Mouse (Mus musculus) MEL (cell line): ENCODE measurements around the gene Vamp2. TPM values are rescaled to one million over a fixed set of nuclear protein-coding genes. Genes with fewer than 3 reads are reported as not detected.

ENCODE experiments used
- DNase-seq: peaks from one replicate; pipeline ENCODE4 v3.0.0; 2011; ENCODE audit warnings: low read depth, low spot score
- H3K27ac ChIP-seq: 2 replicates; pipeline ENCODE4 v1.5.1; 2012; ENCODE audit warnings: low read depth, mild to moderate bottlenecking, control low read depth, low read length, moderate library complexity; ENCODE audit not compliant: control insufficient read depth
- H3K27me3 ChIP-seq, 2 experiments: fragments of 150-350 bp in 1 of 2; sonication (generic) in 1 of 2; 2 replicates each; pipeline ENCODE4 v1.6.1; 2012; ENCODE audit warnings: low read length in 2 of 2, mild to moderate bottlenecking in 2 of 2, improper control_type of control experiment in 1 of 2, moderate library complexity in 1 of 2; ENCODE audit not compliant: insufficient read depth in 2 of 2, control insufficient read depth in 1 of 2
- H3K36me3 ChIP-seq, 2 experiments: 2 replicates each; pipeline ENCODE4 v1.6.1; 2012 to 2014; ENCODE audit warnings: low read length in 2 of 2, improper control_type of control experiment in 1 of 2, inconsistent platforms in 1 of 2, mild to moderate bottlenecking in 1 of 2; ENCODE audit not compliant: insufficient read depth in 2 of 2, control insufficient read depth in 1 of 2
- H3K4me1 ChIP-seq, 2 experiments: fragments of 150-350 bp in 1 of 2; sonication (generic) in 1 of 2; 2 replicates each; pipeline ENCODE4 v1.6.1; 2012; ENCODE audit warnings: low read length in 2 of 2, improper control_type of control experiment in 1 of 2, mild to moderate bottlenecking in 1 of 2; ENCODE audit not compliant: insufficient read depth in 2 of 2, control insufficient read depth in 1 of 2
- H3K4me3 ChIP-seq, 2 experiments: fragments of 150-350 bp in 1 of 2; sonication (generic) in 1 of 2; 2 replicates each; pipeline ENCODE4 v1.5.1; 2012; ENCODE audit warnings: low read depth in 2 of 2, low read length in 2 of 2, mild to moderate bottlenecking in 2 of 2, moderate library complexity in 2 of 2, control low read depth in 1 of 2, improper control_type of control experiment in 1 of 2; ENCODE audit not compliant: control insufficient read depth in 1 of 2, insufficient read depth in 1 of 2
- H3K79me2 ChIP-seq: 2 replicates; pipeline ENCODE4 v1.6.1; 2012; ENCODE audit warnings: mild to moderate bottlenecking, low read length, moderate library complexity; ENCODE audit not compliant: control insufficient read depth, poor library complexity, insufficient read depth
- H3K9ac ChIP-seq: 2 replicates; pipeline ENCODE4 v1.6.1; 2012; ENCODE audit warnings: low read depth, mild to moderate bottlenecking, control low read depth, low read length, moderate library complexity; ENCODE audit not compliant: control insufficient read depth, poor library complexity, severe bottlenecking
- H3K9me3 ChIP-seq: fragments of 150-350 bp; sonication (generic); replicated peaks from 2 replicates; pipeline ENCODE4 v1.6.1; 2012; ENCODE audit warnings: mild to moderate bottlenecking, low read length, improper control_type of control experiment, moderate library complexity; ENCODE audit not compliant: insufficient read depth
- BHLHE40 ChIP-seq: IDR thresholded peaks from 2 replicates; pipeline ENCODE4 v1.6.1; 2012; ENCODE audit warnings: low read depth, mild to moderate bottlenecking, inconsistent platforms, low read length, improper control_type of control experiment, borderline replicate concordance
- CHD1 ChIP-seq: IDR thresholded peaks from 2 replicates; pipeline ENCODE4 v1.6.1; 2012; ENCODE audit warnings: low read depth, mild to moderate bottlenecking, inconsistent platforms, low read length, improper control_type of control experiment
- CTCF ChIP-seq, 3 experiments: IDR thresholded peaks in 2 of 3; conservative IDR thresholded peaks in 1 of 3; 2 replicates each; pipeline ENCODE4 v1.5.1; 2011 to 2012; ENCODE audit warnings: low read length in 3 of 3, low read depth in 2 of 3, mild to moderate bottlenecking in 2 of 3, improper control_type of control experiment in 1 of 3, inconsistent platforms in 1 of 3, mixed read lengths in 1 of 3, moderate library complexity in 1 of 3; ENCODE audit not compliant: control insufficient read depth in 1 of 3, insufficient read depth in 1 of 3, poor library complexity in 1 of 3, severe bottlenecking in 1 of 3
- E2F4 ChIP-seq: IDR thresholded peaks from 2 replicates; pipeline ENCODE4 v1.6.1; 2011; ENCODE audit warnings: low read depth, low read length, improper control_type of control experiment, borderline replicate concordance
- ELF1 ChIP-seq: IDR thresholded peaks from 2 replicates; pipeline ENCODE4 v1.6.1; 2014; ENCODE audit warnings: low read depth, mild to moderate bottlenecking, inconsistent platforms, low read length, improper control_type of control experiment, moderate library complexity
- ETS1 ChIP-seq: IDR thresholded peaks from 2 replicates; pipeline ENCODE4 v1.6.1; 2012; ENCODE audit warnings: low read depth, mild to moderate bottlenecking, inconsistent platforms, low read length, improper control_type of control experiment, moderate library complexity
- HCFC1 ChIP-seq: IDR thresholded peaks from 2 replicates; pipeline ENCODE4 v1.6.1; 2012; ENCODE audit warnings: low read depth, mild to moderate bottlenecking, inconsistent platforms, low read length, improper control_type of control experiment, moderate library complexity
- KAT2A ChIP-seq: conservative IDR thresholded peaks from 2 replicates; pipeline ENCODE4 v1.6.1; 2012; ENCODE audit warnings: low read depth, low read length, improper control_type of control experiment, inconsistent platforms
- MAFK ChIP-seq: IDR thresholded peaks from 2 replicates; pipeline ENCODE4 v1.6.1; 2011; ENCODE audit warnings: low read depth, mild to moderate bottlenecking, low read length, improper control_type of control experiment, borderline replicate concordance
- MAX ChIP-seq: IDR thresholded peaks from 2 replicates; pipeline ENCODE4 v1.6.1; 2011; ENCODE audit warnings: low read length, improper control_type of control experiment
- MAZ ChIP-seq: IDR thresholded peaks from 2 replicates; pipeline ENCODE4 v1.6.1; 2012; ENCODE audit warnings: low read depth, mild to moderate bottlenecking, inconsistent platforms, low read length, improper control_type of control experiment
- MXI1 ChIP-seq: IDR thresholded peaks from 2 replicates; pipeline ENCODE4 v1.6.1; 2011; ENCODE audit warnings: mild to moderate bottlenecking, low read depth, low read length, improper control_type of control experiment
- RAD21 ChIP-seq: IDR thresholded peaks from 2 replicates; pipeline ENCODE4 v1.6.1; 2011; ENCODE audit warnings: mild to moderate bottlenecking, low read depth, low read length, improper control_type of control experiment
- SIN3A ChIP-seq: IDR thresholded peaks from 2 replicates; pipeline ENCODE4 v1.6.1; 2012; ENCODE audit warnings: low read length, improper control_type of control experiment, inconsistent platforms
- TBP ChIP-seq: IDR thresholded peaks from 2 replicates; pipeline ENCODE4 v1.8.0; 2011; ENCODE audit warnings: low read depth, low read length, improper control_type of control experiment
- USF1 ChIP-seq: IDR thresholded peaks from 2 replicates; pipeline ENCODE4 v1.6.1; 2014; ENCODE audit warnings: low read depth, mild to moderate bottlenecking, inconsistent platforms, low read length, improper control_type of control experiment, moderate library complexity
- ZMIZ1 ChIP-seq: IDR thresholded peaks from 2 replicates; pipeline ENCODE4 v1.6.1; 2012; ENCODE audit warnings: low read depth, mild to moderate bottlenecking, inconsistent platforms, low read length, improper control_type of control experiment, moderate library complexity
- polyA plus RNA-seq, 2 experiments: library from polyadenylated mRNA; stranded (reverse) in 1 of 2; unstranded in 1 of 2; fragments of >175 nt in 1 of 2; fragments of >200 nt in 1 of 2; gene quantifications; 2 replicates each; pipeline versions ENCODE4 v1.2.1 to v1.2.4; 2012; ENCODE audit warnings: low replicate concordance in 2 of 2, low read depth in 1 of 2; ENCODE audit not compliant: insufficient read length in 2 of 2, insufficient read depth in 1 of 2, missing spikeins in 1 of 2
- total RNA-seq: library from RNA; depleted of rRNA; stranded (reverse); fragments of 300-350 nt; gene quantifications from 2 replicates; pipeline ENCODE4 v1.2.3, GENCODE M21; 2012

Gene Vamp2
- total and polyA plus RNA-seq, 3 experiments = 3.3 to 28.9 TPM; not detected in 1

DNA sequence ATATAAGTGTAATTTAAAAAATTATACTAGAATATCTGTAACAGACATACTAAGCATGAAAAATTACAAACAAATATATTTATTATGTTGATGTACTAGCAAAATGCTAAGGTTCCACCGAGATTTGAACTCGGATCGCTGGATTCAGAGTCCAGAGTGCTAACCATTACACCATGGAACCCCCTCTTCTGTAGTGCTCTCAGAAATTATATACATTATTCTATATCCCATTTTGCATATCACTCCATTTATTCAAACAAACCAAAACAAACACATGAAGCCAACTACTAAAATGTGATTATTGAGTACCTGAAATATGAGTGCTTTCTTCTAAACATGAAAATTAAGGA lies 36.2 kb downstream of the Vamp2 start:
- 0 out of 4 replicates have a peak, but pooled peaks cover 0 to 2% of the 10 kb centered on the region in 2 experiments for H3K36me3 ChIP-seq
- no peak overlapping the region for H3K27ac ChIP-seq
- no peak overlapping the region for H3K9ac ChIP-seq
- TF ChIP-seq ELF1 (peak; percentile 53; the same call in 1 of the 2 replicates), MAZ (no peak), MAFK (peak; percentile 89), TBP (0 out of 2 replicates have a peak, but pooled peaks have one; percentile 82), KAT2A (0 out of 2 replicates have a peak, but pooled peaks have one; percentile 34)
- no peaks in the 10 kb centered on the region for H3K79me2 ChIP-seq
- no peaks in the 10 kb centered on the region for H3K27me3 ChIP-seq
- peak overlapping the region in 1 of 2 experiments; percentile 5; a peak in 2 of 4 replicates for H3K4me3 ChIP-seq
- DNase-seq = no peak
- peaks cover 0 to 10% of the 10 kb centered on the region in 2 experiments; a peak in 2 of 4 replicates for H3K4me1 ChIP-seq
- H3K9me3 ChIP-seq = no peaks in the 10 kb centered on the region

- H3K4me3 ChIP-seq = peak overlapping the region; percentile 51 to 57
- DNase-seq = peak; percentile 97
- H3K4me1 ChIP-seq = peaks cover 0 to 9% of the 10 kb centered on the region in 2 experiments; a peak in 2 of 4 replicates
- peak overlapping the region; percentile 1; the same call in 1 of the 2 replicates for H3K27ac ChIP-seq
- H3K27me3 ChIP-seq = no peaks in the 10 kb centered on the region
- 0 out of 4 replicates have a peak, but pooled peaks cover 0 to 2% of the 10 kb centered on the region in 2 experiments for H3K36me3 ChIP-seq
- no peaks in the 10 kb centered on the region for H3K79me2 ChIP-seq
- peak overlapping the region; percentile 27 for H3K9ac ChIP-seq
- TF ChIP-seq ETS1 = 0 out of 2 replicates have a peak, but pooled peaks have one; percentile 4
- TF ChIP-seq CHD1 = no peak
- TF ChIP-seq ELF1 = peak; percentile 78
- peak; percentile 83; the same call in 1 of the 2 replicates for TF ChIP-seq MXI1
- TF ChIP-seq USF1 = peak; percentile 81
- TF ChIP-seq E2F4 = peak; percentile 72; the same call in 1 of the 2 replicates
- 0 out of 2 replicates have a peak, but pooled peaks have one; percentile 33 for TF ChIP-seq HCFC1
- peak; percentile 99 for TF ChIP-seq MAFK
- peak; percentile 78 for TF ChIP-seq MAX
- peak; percentile 86; the same call in 1 of the 2 replicates for TF ChIP-seq BHLHE40
- TF ChIP-seq CTCF (IDR thresholded peaks at IDR 0.05 in 2 of 3, conservative IDR thresholded peaks at IDR 0.05 in 1 of 3; ENCODE audit: control insufficient read depth in 1 of 3, insufficient read depth in 1 of 3, low read depth in 2 of 3, low read length in 3 of 3, poor library complexity in 1 of 3, severe bottlenecking in 1 of 3) = peak; percentile 31 to 77 (median 76)
- TF ChIP-seq TBP = peak; percentile 100
- TF ChIP-seq ZMIZ1 = no peak
- TF ChIP-seq RAD21 = peak; percentile 56
- TF ChIP-seq KAT2A = no peak; the same call in 1 of the 2 replicates
- TF ChIP-seq SIN3A = peak; percentile 80
- TF ChIP-seq, all 39 proteins: peak for 13
- no peaks in the 10 kb centered on the region for H3K9me3 ChIP-seq
Measured at GRCm38 (mm10) chr11:69125041-69125851, 37.0 kb downstream of the Vamp2 start.
